Mouse (Mus musculus): Measurements from ENCODE around the gene Ppm1l.

The Ppm1l gene

GRCm38 (mm10) chr3:69522270-69522669 is 205.6 kb downstream of the Ppm1l start:
- Histone ChIP-seq H3K9me3 (ENCODE audit: low read length) (peaks cover 42% of the 10 kb centered on the region), H3K27me3 (ENCODE audit: insufficient read depth, low read length) (no peaks in the 10 kb centered on the region), H3K4me1 (replicated peaks; ENCODE audit: low read depth, low read length) (peaks cover 16% of the 10 kb centered on the region), H3K4me3 (replicated peaks; ENCODE audit: low read length) (no peak overlapping the region), H3K36me3 (ENCODE audit: insufficient read depth, low read length) (peaks cover 3% of the 10 kb centered on the region; the same call in 1 of the 2 replicates)
- TF ChIP-seq POU5F1 (IDR thresholded peaks at IDR 0.05; ENCODE audit: borderline replicate concordance, low read length) (no peak), NANOG (IDR thresholded peaks at IDR 0.05; ENCODE audit: borderline replicate concordance, low read length) (0 out of 2 replicates have a peak, but pooled peaks have one; percentile 9)

GRCm38 (mm10) chr3:69524356-69525071 is 207.9 kb downstream of the Ppm1l start:
- H3K9me3 ChIP-seq (ENCODE audit: low read length) = peaks cover 42% of the 10 kb centered on the region
- H3K36me3 ChIP-seq (ENCODE audit: insufficient read depth, low read length) = peaks cover 3% of the 10 kb centered on the region; the same call in 1 of the 2 replicates
- TF ChIP-seq CTCF (conservative IDR thresholded peaks at IDR 0.05; ENCODE audit: low read length) (no peak), POU5F1 (IDR thresholded peaks at IDR 0.05; ENCODE audit: borderline replicate concordance, low read length) (no peak), NANOG (IDR thresholded peaks at IDR 0.05; ENCODE audit: borderline replicate concordance, low read length) (no peak)
- no peaks in the 10 kb centered on the region for H3K27me3 ChIP-seq (ENCODE audit: insufficient read depth, low read length)
- peaks cover 11% of the 10 kb centered on the region for H3K4me1 ChIP-seq (replicated peaks; ENCODE audit: low read depth, low read length)
- no peak overlapping the region for H3K4me3 ChIP-seq (replicated peaks; ENCODE audit: low read length)

GRCm38 (mm10) chr3:69525072-69525529 is 208.4 kb downstream of the Ppm1l start:
- no peak overlapping the region for H3K4me3 ChIP-seq (replicated peaks; ENCODE audit: low read length)
- H3K27me3 ChIP-seq (ENCODE audit: insufficient read depth, low read length) = no peaks in the 10 kb centered on the region
- peaks cover 42% of the 10 kb centered on the region for H3K9me3 ChIP-seq (ENCODE audit: low read length)
- no peak for TF ChIP-seq POU5F1 (IDR thresholded peaks at IDR 0.05; ENCODE audit: borderline replicate concordance, low read length)
- TF ChIP-seq CTCF (conservative IDR thresholded peaks at IDR 0.05; ENCODE audit: low read length) = no peak
- no peak for TF ChIP-seq NANOG (IDR thresholded peaks at IDR 0.05; ENCODE audit: borderline replicate concordance, low read length)
- H3K36me3 ChIP-seq (ENCODE audit: insufficient read depth, low read length) = peaks cover 3% of the 10 kb centered on the region; the same call in 1 of the 2 replicates
- peaks cover 5% of the 10 kb centered on the region for H3K4me1 ChIP-seq (replicated peaks; ENCODE audit: low read depth, low read length)

GRCm38 (mm10) chr3:69527384-69527783 is 210.7 kb downstream of the Ppm1l start:
- H3K4me3 ChIP-seq (replicated peaks; ENCODE audit: low read length) = no peak overlapping the region
- H3K9me3 ChIP-seq (ENCODE audit: low read length) = peaks cover 20% of the 10 kb centered on the region
- no peaks in the 10 kb centered on the region for H3K4me1 ChIP-seq (replicated peaks; ENCODE audit: low read depth, low read length)
- TF ChIP-seq POU5F1 (IDR thresholded peaks at IDR 0.05; ENCODE audit: borderline replicate concordance, low read length) (no peak), NANOG (IDR thresholded peaks at IDR 0.05; ENCODE audit: borderline replicate concordance, low read length) (no peak), CTCF (conservative IDR thresholded peaks at IDR 0.05; ENCODE audit: low read length) (no peak)
- peaks cover 3% of the 10 kb centered on the region; the same call in 1 of the 2 replicates for H3K36me3 ChIP-seq (ENCODE audit: insufficient read depth, low read length)
- H3K27me3 ChIP-seq (ENCODE audit: insufficient read depth, low read length) = no peaks in the 10 kb centered on the region

- H3K4me3 ChIP-seq (replicated peaks; ENCODE audit: low read length) = no peak overlapping the region
- no peak for TF ChIP-seq CTCF (conservative IDR thresholded peaks at IDR 0.05; ENCODE audit: low read length)
- no peak for TF ChIP-seq POU5F1 (IDR thresholded peaks at IDR 0.05; ENCODE audit: borderline replicate concordance, low read length)
- H3K9me3 ChIP-seq (ENCODE audit: low read length) = no peaks in the 10 kb centered on the region
- no peaks in the 10 kb centered on the region for H3K36me3 ChIP-seq (ENCODE audit: insufficient read depth, low read length)
- no peaks in the 10 kb centered on the region for H3K4me1 ChIP-seq (replicated peaks; ENCODE audit: low read depth, low read length)
- H3K27me3 ChIP-seq (ENCODE audit: insufficient read depth, low read length) = no peaks in the 10 kb centered on the region
Measured at GRCm38 (mm10) chr3:69529576-69529975, 212.9 kb downstream of the Ppm1l start.

GRCm38 (mm10) chr3:69531511-69531910 is 214.8 kb downstream of the Ppm1l start:
- Histone ChIP-seq H3K36me3 (ENCODE audit: insufficient read depth, low read length) (no peaks in the 10 kb centered on the region), H3K4me3 (replicated peaks; ENCODE audit: low read length) (no peak overlapping the region), H3K27me3 (ENCODE audit: insufficient read depth, low read length) (no peaks in the 10 kb centered on the region), H3K9me3 (ENCODE audit: low read length) (no peaks in the 10 kb centered on the region), H3K4me1 (replicated peaks; ENCODE audit: low read depth, low read length) (peaks cover 4% of the 10 kb centered on the region; the same call in 1 of the 2 replicates)
- TF ChIP-seq POU5F1 (IDR thresholded peaks at IDR 0.05; ENCODE audit: borderline replicate concordance, low read length) = no peak
- TF ChIP-seq CTCF (conservative IDR thresholded peaks at IDR 0.05; ENCODE audit: low read length) = no peak
- no peak for TF ChIP-seq NANOG (IDR thresholded peaks at IDR 0.05; ENCODE audit: borderline replicate concordance, low read length)

GRCm38 (mm10) chr3:69532687-69533086 is 216.0 kb downstream of the Ppm1l start:
- H3K4me3 ChIP-seq (replicated peaks; ENCODE audit: low read length) = no peak overlapping the region
- TF ChIP-seq CTCF (conservative IDR thresholded peaks at IDR 0.05; ENCODE audit: low read length) (no peak), NANOG (IDR thresholded peaks at IDR 0.05; ENCODE audit: borderline replicate concordance, low read length) (no peak), POU5F1 (IDR thresholded peaks at IDR 0.05; ENCODE audit: borderline replicate concordance, low read length) (no peak)
- H3K27me3 ChIP-seq (ENCODE audit: insufficient read depth, low read length) = no peaks in the 10 kb centered on the region
- H3K9me3 ChIP-seq (ENCODE audit: low read length) = no peaks in the 10 kb centered on the region
- peaks cover 4% of the 10 kb centered on the region; the same call in 1 of the 2 replicates for H3K4me1 ChIP-seq (replicated peaks; ENCODE audit: low read depth, low read length)
- no peaks in the 10 kb centered on the region for H3K36me3 ChIP-seq (ENCODE audit: insufficient read depth, low read length)

GRCm38 (mm10) chr3:69535486-69535885 is 218.8 kb downstream of the Ppm1l start:
- no peaks in the 10 kb centered on the region for H3K36me3 ChIP-seq (ENCODE audit: insufficient read depth, low read length)
- H3K4me1 ChIP-seq (replicated peaks; ENCODE audit: low read depth, low read length) = peaks cover 4% of the 10 kb centered on the region; the same call in 1 of the 2 replicates
- H3K27me3 ChIP-seq (ENCODE audit: insufficient read depth, low read length) = no peaks in the 10 kb centered on the region
- TF ChIP-seq NANOG (IDR thresholded peaks at IDR 0.05; ENCODE audit: borderline replicate concordance, low read length) (no peak), POU5F1 (IDR thresholded peaks at IDR 0.05; ENCODE audit: borderline replicate concordance, low read length) (no peak), CTCF (conservative IDR thresholded peaks at IDR 0.05; ENCODE audit: low read length) (no peak)
- H3K4me3 ChIP-seq (replicated peaks; ENCODE audit: low read length) = no peak overlapping the region
- no peaks in the 10 kb centered on the region for H3K9me3 ChIP-seq (ENCODE audit: low read length)
